Mouse (Mus musculus): ENCODE data around the gene Prkce. TPM values are rescaled to one million over a fixed set of nuclear protein-coding genes. Genes with fewer than 3 reads are reported as not detected.

Prkce gene
- polyA plus RNA-seq, 1 experiment from 2014 or later, result 11.8 TPM

GRCm38 (mm10) chr17:86249499-86250405 is 82.2 kb downstream of the Prkce start:
- Histone ChIP-seq H3K27ac (no peak overlapping the region), H3K9me3 (0 out of 2 replicates have a peak, but pooled peaks cover 5% of the 10 kb centered on the region), H3K4me3 (replicated peaks) (no peak overlapping the region), H3K4me1 (replicated peaks) (peaks cover 12% of the 10 kb centered on the region), H3K4me2 (replicated peaks) (no peak overlapping the region), H3K27me3 (no peaks in the 10 kb centered on the region), H3K9ac (replicated peaks) (no peak overlapping the region), H3K36me3 (no peaks in the 10 kb centered on the region)
- WGBS, result 88% methylated on average over 21 of the region's 21 CpGs
- ATAC-seq, result no peak

- Histone ChIP-seq H3K36me3 (no peaks in the 10 kb centered on the region), H3K4me3 (replicated peaks) (no peak overlapping the region), H3K9ac (replicated peaks) (no peak overlapping the region), H3K27me3 (no peaks in the 10 kb centered on the region), H3K9me3 (0 out of 2 replicates have a peak, but pooled peaks cover 7% of the 10 kb centered on the region), H3K4me2 (replicated peaks) (no peak overlapping the region), H3K4me1 (replicated peaks) (peaks cover 12% of the 10 kb centered on the region), H3K27ac (no peak overlapping the region)
- 81% methylated on average over 7 of the region's 7 CpGs for WGBS
- no peak for ATAC-seq
Observed at GRCm38 (mm10) chr17:86250406-86250905, 82.9 kb downstream of the Prkce start.

DNA sequence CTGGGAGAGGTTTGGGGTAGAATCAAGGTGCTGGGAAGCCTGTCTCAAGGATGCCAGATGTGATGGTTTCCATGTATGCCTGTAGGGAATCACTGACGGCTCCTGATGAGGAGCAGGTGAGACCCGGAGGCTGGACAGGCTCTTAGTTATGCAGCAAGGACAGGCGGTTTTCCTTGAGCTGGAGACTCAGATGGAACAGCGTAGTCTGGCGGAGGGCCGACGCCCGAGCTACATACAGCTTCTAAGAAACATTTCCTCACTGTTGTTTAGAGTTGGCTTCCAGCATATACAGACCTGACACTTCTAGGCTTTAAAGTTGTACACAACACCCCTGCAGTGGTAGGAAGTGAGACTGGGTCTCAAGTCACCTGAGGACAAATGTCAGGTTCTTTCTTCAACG is 86.3 kb downstream of the Prkce start:
- Histone ChIP-seq H3K9ac (replicated peaks) (no peak overlapping the region), H3K4me2 (replicated peaks) (no peak overlapping the region), H3K36me3 (no peaks in the 10 kb centered on the region), H3K27me3 (no peaks in the 10 kb centered on the region), H3K27ac (peak overlapping the region; percentile 19; the same call in 1 of the 2 replicates), H3K4me1 (replicated peaks) (0 out of 2 replicates have a peak, but pooled peaks cover 4% of the 10 kb centered on the region), H3K9me3 (0 out of 2 replicates have a peak, but pooled peaks cover 7% of the 10 kb centered on the region), H3K4me3 (replicated peaks) (no peak overlapping the region)
- no peak for ATAC-seq
- 89% methylated on average over 9 of the region's 9 CpGs for WGBS

DNA sequence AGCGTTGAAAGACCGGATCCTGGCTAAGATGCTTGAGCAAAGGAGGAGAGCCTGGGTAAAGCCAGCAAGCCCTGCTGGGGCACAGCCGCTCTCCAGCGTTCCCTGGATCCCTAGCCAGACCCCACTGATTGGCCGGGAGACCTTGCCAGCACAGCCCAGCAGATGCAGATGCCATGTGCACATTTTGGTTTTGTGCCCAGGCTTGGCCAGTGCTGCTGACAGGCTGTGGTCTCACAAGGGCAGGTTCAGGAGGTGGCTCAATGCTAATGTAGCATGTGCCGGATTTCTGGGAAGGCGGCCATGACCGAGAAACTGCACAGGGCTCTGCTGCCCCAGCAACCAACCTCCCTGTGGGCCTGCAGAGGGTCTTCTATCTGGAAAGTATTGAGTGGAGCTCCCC is 86.7 kb downstream of the Prkce start:
- no peak overlapping the region for H3K9ac ChIP-seq (replicated peaks)
- no peak overlapping the region; the same call in 1 of the 2 replicates for H3K27ac ChIP-seq
- no peaks in the 10 kb centered on the region for H3K27me3 ChIP-seq
- ATAC-seq, result peak; percentile 41
- 0 out of 2 replicates have a peak, but pooled peaks cover 4% of the 10 kb centered on the region for H3K4me1 ChIP-seq (replicated peaks)
- H3K4me3 ChIP-seq (replicated peaks), result no peak overlapping the region
- H3K4me2 ChIP-seq (replicated peaks), result no peak overlapping the region
- 0 out of 2 replicates have a peak, but pooled peaks cover 7% of the 10 kb centered on the region for H3K9me3 ChIP-seq
- H3K36me3 ChIP-seq, result no peaks in the 10 kb centered on the region
- WGBS, result 94% methylated on average over 8 of the region's 8 CpGs

- no peak overlapping the region for H3K4me2 ChIP-seq (replicated peaks)
- no peak overlapping the region for H3K27ac ChIP-seq
- no peak overlapping the region for H3K4me3 ChIP-seq (replicated peaks)
- 0 out of 2 replicates have a peak, but pooled peaks cover 4% of the 10 kb centered on the region for H3K4me1 ChIP-seq (replicated peaks)
- H3K27me3 ChIP-seq, result no peaks in the 10 kb centered on the region
- no peak for ATAC-seq
- no peaks in the 10 kb centered on the region for H3K36me3 ChIP-seq
- 96% methylated on average over 6 of the region's 6 CpGs for WGBS
- H3K9me3 ChIP-seq, result 0 out of 2 replicates have a peak, but pooled peaks cover 7% of the 10 kb centered on the region
- no peak overlapping the region for H3K9ac ChIP-seq (replicated peaks)
Observed at GRCm38 (mm10) chr17:86254978-86255377, 87.4 kb downstream of the Prkce start.

- Histone ChIP-seq H3K4me2 (replicated peaks) (no peak overlapping the region), H3K9ac (replicated peaks) (no peak overlapping the region), H3K4me1 (replicated peaks) (peaks cover 12% of the 10 kb centered on the region; the same call in 1 of the 2 replicates), H3K4me3 (replicated peaks) (no peak overlapping the region), H3K27me3 (no peaks in the 10 kb centered on the region), H3K36me3 (no peaks in the 10 kb centered on the region), H3K9me3 (0 out of 2 replicates have a peak, but pooled peaks cover 7% of the 10 kb centered on the region), H3K27ac (no peak overlapping the region)
- WGBS, result 84% methylated on average over 10 of the region's 10 CpGs
- ATAC-seq, result no peak
Observed at GRCm38 (mm10) chr17:86256730-86257131, 89.1 kb downstream of the Prkce start.

DNA sequence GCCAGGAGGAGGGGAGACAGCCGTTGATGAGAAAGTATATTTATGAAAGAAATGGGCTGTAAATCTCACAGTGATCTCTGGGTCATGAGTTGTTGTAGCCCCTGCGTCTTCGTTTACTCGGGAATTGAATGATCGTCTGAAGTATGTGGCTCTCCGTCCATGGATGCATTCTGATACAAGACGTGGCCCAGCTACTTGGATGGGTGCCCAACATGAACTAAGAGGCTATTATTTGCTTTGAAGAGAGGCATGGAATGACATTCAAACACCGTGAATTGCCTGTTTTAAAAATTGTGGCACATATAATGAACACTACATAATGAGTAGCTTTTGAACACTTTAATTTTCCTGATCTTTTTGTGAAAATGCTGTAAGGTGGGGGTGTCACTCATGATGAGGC is 93.5 kb downstream of the Prkce start:
- ATAC-seq, result no peak
- no peaks in the 10 kb centered on the region for H3K36me3 ChIP-seq
- peaks cover 15% of the 10 kb centered on the region; the same call in 1 of the 2 replicates for H3K4me1 ChIP-seq (replicated peaks)
- WGBS, result 58% methylated on average over 8 of the region's 8 CpGs
- no peak overlapping the region; the same call in 1 of the 2 replicates for H3K27ac ChIP-seq
- no peaks in the 10 kb centered on the region for H3K9me3 ChIP-seq
- no peak overlapping the region for H3K9ac ChIP-seq (replicated peaks)
- no peak overlapping the region for H3K4me3 ChIP-seq (replicated peaks)
- H3K4me2 ChIP-seq (replicated peaks), result no peak overlapping the region
- no peaks in the 10 kb centered on the region for H3K27me3 ChIP-seq

DNA sequence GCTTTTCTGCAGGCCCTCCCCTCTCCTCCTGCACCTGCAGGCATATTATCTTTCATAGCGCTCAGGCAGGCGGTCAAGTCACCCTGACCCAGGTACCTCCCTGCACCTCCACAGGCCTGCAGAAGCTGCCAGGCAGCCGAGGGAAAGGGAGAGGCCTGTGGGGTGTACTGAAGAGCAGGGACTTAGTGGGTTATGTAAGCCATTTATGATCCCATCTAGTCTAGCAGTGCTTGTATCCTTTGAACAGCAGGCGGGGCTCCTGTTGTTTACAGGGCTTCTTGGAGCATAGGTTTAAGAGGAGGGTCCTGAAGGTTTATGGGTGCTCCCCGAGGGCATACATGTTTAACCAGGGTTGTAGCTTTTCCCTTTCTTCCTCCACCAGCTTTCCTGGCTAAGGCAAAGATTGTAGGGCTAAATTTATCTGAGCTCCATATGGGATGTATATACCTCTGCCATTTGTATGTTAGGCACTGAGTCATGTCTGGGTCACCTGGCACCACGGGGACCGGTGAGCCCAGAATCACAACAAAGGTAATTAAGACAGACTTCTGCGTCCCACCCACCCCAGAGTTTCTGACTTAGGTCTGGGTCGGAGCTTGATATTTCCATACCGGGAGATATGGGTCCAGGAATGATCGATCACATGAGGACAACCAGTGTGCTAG is 96.5 kb downstream of the Prkce start:
- no peak overlapping the region for H3K4me2 ChIP-seq (replicated peaks)
- H3K27me3 ChIP-seq, result no peaks in the 10 kb centered on the region
- ATAC-seq, result no peak
- peaks cover 15% of the 10 kb centered on the region; the same call in 1 of the 2 replicates for H3K4me1 ChIP-seq (replicated peaks)
- no peaks in the 10 kb centered on the region for H3K36me3 ChIP-seq
- H3K4me3 ChIP-seq (replicated peaks), result no peak overlapping the region
- H3K9me3 ChIP-seq, result no peaks in the 10 kb centered on the region
- no peak overlapping the region for H3K27ac ChIP-seq
- H3K9ac ChIP-seq (replicated peaks), result no peak overlapping the region
- WGBS, result 92% methylated on average over 11 of the region's 11 CpGs

GRCm38 (mm10) chr17:86266051-86266450 is 98.5 kb downstream of the Prkce start:
- Histone ChIP-seq H3K9ac (replicated peaks) (no peak overlapping the region), H3K4me3 (replicated peaks) (no peak overlapping the region), H3K27me3 (no peaks in the 10 kb centered on the region), H3K4me1 (replicated peaks) (0 out of 2 replicates have a peak, but pooled peaks cover 11% of the 10 kb centered on the region), H3K36me3 (no peaks in the 10 kb centered on the region), H3K9me3 (no peaks in the 10 kb centered on the region), H3K27ac (no peak overlapping the region), H3K4me2 (replicated peaks) (no peak overlapping the region)
- whole genome bisulfite sequencing, result 93% methylated on average over 6 of the region's 6 CpGs
- ATAC-seq, result 0 out of 2 replicates have a peak, but pooled peaks have one; percentile 65

GRCm38 (mm10) chr17:86267126-86267760 is 99.7 kb downstream of the Prkce start:
- Histone ChIP-seq H3K36me3 (no peaks in the 10 kb centered on the region), H3K27me3 (no peaks in the 10 kb centered on the region), H3K9ac (replicated peaks) (no peak overlapping the region), H3K27ac (no peak overlapping the region), H3K4me1 (replicated peaks) (peaks cover 12% of the 10 kb centered on the region; the same call in 1 of the 2 replicates), H3K4me3 (replicated peaks) (no peak overlapping the region), H3K9me3 (no peaks in the 10 kb centered on the region), H3K4me2 (replicated peaks) (no peak overlapping the region)
- no peak for ATAC-seq
- WGBS, result 79% methylated on average over 6 of the region's 6 CpGs

- no peak overlapping the region for H3K27ac ChIP-seq
- H3K4me3 ChIP-seq (replicated peaks), result no peak overlapping the region
- no peaks in the 10 kb centered on the region for H3K9me3 ChIP-seq
- H3K36me3 ChIP-seq, result no peaks in the 10 kb centered on the region
- H3K4me2 ChIP-seq (replicated peaks), result no peak overlapping the region
- H3K4me1 ChIP-seq (replicated peaks), result peaks cover 4% of the 10 kb centered on the region; the same call in 1 of the 2 replicates
- H3K9ac ChIP-seq (replicated peaks), result no peak overlapping the region
- no peak for ATAC-seq
- WGBS, result 94% methylated on average over 8 of the region's 8 CpGs
- H3K27me3 ChIP-seq, result no peaks in the 10 kb centered on the region
Observed at GRCm38 (mm10) chr17:86269639-86270038, 102.1 kb downstream of the Prkce start.
